Mouse (Mus musculus) right cerebral cortex, postnatal 25 days (tissue): ENCODE measurements at regions not wholly inside any gene's neighbourhood (a gene's known extent, or its start where the extent isn't known, plus 50 kb on each side); places are given as distances from the start of the nearest gene placed in this dataset.

ENCODE experiments used
- DNase-seq: peaks from one replicate; pipeline ENCODE4 v3.0.0; 2022

DNA sequence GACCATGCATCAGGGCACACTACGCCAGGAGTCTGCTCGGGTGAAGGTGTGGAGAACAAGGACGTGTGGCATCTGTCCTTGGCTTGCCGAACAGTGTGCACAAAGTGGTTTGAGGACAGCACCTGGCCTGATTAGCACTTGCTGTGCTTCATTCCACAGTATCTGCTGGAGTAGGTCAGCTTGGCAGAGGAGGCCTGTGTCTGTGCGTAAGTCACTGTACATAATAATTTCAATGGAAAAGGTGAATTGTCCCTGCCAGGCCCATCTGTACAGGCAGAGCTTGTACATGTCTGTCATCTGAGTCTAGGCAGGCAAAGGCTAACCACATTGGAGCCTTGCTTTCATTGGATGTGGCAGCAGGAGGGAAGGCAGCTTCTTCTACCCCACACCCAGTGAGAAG lies 979.5 kb upstream of the Car8 start:
- DNase-seq: no peak

DNA sequence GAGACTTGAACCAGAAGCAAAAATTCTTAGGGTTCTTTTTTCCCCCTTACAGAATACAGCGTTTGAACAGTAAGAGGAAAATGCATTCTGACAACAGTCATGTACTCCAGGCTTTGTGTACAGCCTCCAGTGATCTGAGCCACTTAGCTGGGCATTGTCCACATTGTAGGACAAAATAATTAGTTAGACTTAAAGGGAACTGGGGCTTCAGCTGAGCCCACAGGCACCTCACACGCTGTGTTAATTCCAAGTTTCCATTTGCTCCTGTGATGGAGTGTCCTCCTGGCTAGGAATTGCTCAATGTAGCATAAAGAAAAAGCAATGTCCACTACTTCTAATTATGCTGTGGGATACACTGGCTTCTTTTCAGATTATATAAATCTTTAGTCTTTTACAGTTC lies 969.8 kb upstream of the Car8 start:
- no peak for DNase-seq

- DNase-seq: no peak
These were observed 961.2 kb upstream of the Car8 start for GRCm38 (mm10) chr4:9200012-9200411.

- no peak for DNase-seq
These were observed 957.6 kb upstream of the Car8 start for GRCm38 (mm10) chr4:9196435-9196834.

DNA sequence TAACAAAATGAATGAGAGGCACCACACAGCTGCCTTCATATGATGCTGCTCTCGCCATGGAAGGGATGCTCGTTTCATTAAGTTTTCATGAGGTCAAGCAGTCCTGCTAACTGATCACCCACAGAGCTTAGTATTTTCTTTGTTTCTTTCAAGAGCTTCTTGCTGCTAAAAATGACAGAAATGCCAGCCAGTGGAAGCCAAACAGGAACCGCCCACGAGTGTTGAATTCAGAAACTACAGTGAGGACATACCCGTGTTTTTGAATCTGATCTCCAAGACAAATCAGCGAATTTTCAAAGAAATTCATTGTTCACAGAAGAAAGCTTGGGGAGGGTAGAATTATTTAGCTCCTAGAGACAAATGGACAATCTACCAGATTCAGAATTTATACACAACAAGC lies 954.3 kb upstream of the Car8 start:
- no peak for DNase-seq

- no peak for DNase-seq
These were observed 946.5 kb upstream of the Car8 start for GRCm38 (mm10) chr4:9185156-9185875.

- no peak for DNase-seq
These were observed 945.7 kb upstream of the Car8 start for GRCm38 (mm10) chr4:9184451-9185121.

GRCm38 (mm10) chr4:9174365-9174764 lies 935.5 kb upstream of the Car8 start:
- DNase-seq: no peak

- no peak for DNase-seq
These were observed 923.5 kb upstream of the Car8 start for GRCm38 (mm10) chr4:9162374-9162773.

GRCm38 (mm10) chr4:9161814-9162133 lies 922.9 kb upstream of the Car8 start:
- no peak for DNase-seq

DNA sequence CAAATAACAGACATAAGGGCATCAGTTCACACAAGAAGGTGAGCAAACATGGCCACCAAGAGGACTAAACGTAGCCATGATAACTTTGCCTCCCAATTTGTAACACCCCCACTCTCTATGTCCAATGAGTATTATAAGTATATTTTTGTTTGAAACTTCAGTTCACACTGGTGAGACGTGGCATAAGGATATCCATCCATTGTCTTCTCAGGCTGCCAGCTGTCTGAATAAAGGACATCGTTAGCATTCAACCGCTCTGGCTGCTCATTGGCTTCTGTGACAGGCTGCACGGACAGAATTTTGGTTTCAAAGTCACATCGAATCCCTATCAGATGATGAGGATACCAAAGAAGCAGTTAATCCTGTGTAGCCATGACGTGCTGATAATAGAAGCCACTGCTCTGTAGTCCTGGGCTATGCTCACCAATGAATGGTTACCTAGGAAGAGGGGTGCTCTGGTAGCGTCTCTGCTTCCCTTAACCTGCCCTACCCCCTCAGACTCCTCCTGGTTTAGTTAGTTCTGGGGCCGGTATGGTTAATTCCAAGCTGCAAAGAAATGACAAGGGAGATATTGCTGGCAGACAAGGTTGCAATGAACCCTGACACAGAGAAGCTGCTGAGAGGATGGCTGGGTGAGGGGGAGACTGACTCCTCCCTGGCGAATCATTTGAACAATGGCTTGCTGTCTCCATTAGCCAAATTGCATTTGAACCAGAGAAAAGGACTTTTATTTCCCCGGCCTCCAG lies 922.4 kb upstream of the Car8 start:
- no peak for DNase-seq

GRCm38 (mm10) chr4:9147732-9148131 lies 908.9 kb upstream of the Car8 start:
- no peak for DNase-seq

- DNase-seq: no peak
These were observed 905.7 kb upstream of the Car8 start for GRCm38 (mm10) chr4:9144226-9145215.

- no peak for DNase-seq
These were observed 904.2 kb upstream of the Car8 start for GRCm38 (mm10) chr4:9143087-9143486.

- no peak for DNase-seq
These were observed 903.3 kb upstream of the Car8 start for GRCm38 (mm10) chr4:9141946-9142683.

DNA sequence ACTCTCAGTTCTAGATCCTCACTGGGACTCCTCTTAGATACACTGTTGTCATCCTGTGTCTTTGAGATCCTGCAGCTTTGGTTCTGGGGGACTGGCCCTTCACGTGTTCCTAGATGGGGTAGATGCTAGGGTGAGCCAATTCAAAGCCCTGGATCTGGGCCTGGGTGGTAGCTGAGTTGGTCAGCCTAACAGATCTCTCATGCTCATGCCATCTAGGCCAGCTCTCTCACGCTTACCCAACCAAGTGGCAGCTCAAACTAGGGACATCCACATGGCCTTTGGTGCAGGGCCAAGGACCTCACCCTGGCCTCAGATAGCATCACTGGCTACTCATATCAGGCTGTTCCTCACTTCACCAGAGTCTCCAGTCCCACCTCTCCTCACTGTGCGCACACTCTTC lies 901.9 kb upstream of the Car8 start:
- DNase-seq: no peak

DNA sequence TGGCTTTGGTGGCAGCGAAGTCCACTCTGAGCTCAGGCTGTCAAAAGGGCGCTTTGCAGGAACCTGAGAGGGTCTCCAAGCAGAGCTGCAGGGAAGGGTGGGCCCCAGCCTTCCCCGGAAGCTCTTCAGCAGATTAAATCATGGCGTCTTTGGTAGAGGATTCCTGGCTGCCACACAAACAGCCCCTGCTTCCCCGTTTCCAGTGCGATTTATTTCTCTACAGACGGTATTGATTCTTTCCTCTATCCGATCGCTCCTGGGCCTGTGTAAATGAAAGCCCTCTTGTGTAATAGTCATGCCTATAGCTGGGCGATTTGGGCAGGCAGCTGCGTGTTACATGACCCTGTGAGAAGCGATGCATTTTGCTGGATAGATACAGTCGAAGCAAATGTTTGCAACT lies 897.8 kb upstream of the Car8 start:
- DNase-seq: no peak

GRCm38 (mm10) chr4:9136188-9136569 lies 897.3 kb upstream of the Car8 start:
- DNase-seq: peak; percentile 32

GRCm38 (mm10) chr4:9135481-9136187 lies 896.8 kb upstream of the Car8 start:
- peak; percentile 95 for DNase-seq

DNA sequence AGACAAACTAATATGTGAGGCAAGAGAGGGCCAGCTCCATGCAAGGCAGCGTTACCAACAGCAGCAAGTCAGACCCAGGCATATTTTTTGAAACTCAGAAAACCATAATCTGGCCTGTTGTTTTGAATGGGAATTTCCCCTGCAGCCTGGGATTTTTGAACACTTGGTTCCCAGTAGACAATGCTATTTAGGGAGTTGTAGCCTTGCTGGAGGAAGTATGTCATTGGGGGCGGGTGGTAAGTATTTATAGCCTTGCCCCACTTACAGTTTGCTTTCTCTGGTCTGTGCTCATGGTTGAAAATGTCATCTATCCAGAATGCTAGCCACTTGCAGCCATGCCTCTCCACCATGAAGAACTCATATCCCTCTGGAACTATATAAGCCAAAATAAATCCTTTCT lies 894.9 kb upstream of the Car8 start:
- DNase-seq: no peak

DNA sequence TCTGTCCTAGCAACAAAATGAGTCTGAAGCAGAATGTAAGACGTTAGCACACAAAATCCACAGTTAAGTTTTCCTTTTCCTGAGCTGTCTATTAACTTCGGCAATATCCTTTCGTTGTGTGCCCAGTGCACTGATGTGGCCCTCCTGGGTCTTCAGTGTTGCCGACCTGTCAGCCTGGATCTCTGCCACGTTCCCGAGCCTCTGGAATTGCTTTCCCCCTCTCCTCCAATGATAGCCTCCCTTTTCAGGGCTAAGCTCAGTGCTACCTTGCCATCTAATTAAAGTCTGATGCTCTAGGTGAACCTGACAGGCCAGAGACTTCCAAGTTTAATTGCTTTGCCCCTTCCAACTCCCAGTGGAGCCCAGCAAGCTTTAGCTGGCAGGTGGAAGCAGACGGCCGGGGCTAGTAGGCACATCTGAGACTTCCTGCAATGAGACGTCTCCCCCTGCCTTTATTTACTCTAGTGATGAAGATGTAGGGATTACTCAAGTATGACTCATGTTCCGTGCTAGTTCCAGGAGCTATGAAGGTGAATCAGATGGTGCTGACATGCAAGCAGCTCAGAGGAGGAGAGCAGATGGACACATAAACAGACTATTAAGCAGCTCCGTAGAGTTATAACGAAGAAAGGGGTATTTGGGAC lies 894.3 kb upstream of the Car8 start:
- DNase-seq: no peak
